Mouse (Mus musculus) stomach, embryonic 14.5 days (tissue): ENCODE results near the gene Mettl24. TPM values are rescaled to one million over a fixed set of nuclear protein-coding genes. Genes with fewer than 3 reads are reported as not detected.

Experiments
- ATAC-seq: fragments of 200-750 bp; cut with Nextera tagmentation; 2 replicates; pipeline ENCODE4 v1.8.0; 2017; ENCODE audit warnings: low read depth, moderate TSS enrichment; ENCODE audit not compliant: insufficient number of reproducible peaks, insufficient read depth, low FRiP score
- H3K27ac ChIP-seq: fragments of 300-500 bp; sonication (generic); 2 replicates; pipeline ENCODE4 v1.5.1; 2014; ENCODE audit warnings: mild to moderate bottlenecking, low read length, moderate library complexity, mixed read lengths
- H3K27me3 ChIP-seq: fragments of 300-500 bp; sonication (generic); 2 replicates; pipeline ENCODE4 v1.6.1; 2014; ENCODE audit warnings: low read length, control low read depth, mixed read lengths; ENCODE audit not compliant: control insufficient read depth, insufficient read depth
- H3K36me3 ChIP-seq: fragments of 300-500 bp; sonication (generic); 2 replicates; pipeline ENCODE4 v1.6.1; 2014; ENCODE audit warnings: mild to moderate bottlenecking, control low read depth, low read length, moderate library complexity, mixed read lengths; ENCODE audit not compliant: control insufficient read depth, insufficient read depth
- H3K4me1 ChIP-seq: fragments of 300-500 bp; sonication (generic); 2 replicates; pipeline ENCODE4 v1.6.1; 2014; ENCODE audit warnings: low read length, control low read depth, mixed read lengths; ENCODE audit not compliant: control insufficient read depth, insufficient read depth
- H3K4me2 ChIP-seq: fragments of 300-500 bp; sonication (generic); replicated peaks from 2 replicates; pipeline ENCODE4 v1.6.1; 2014; ENCODE audit warnings: low read depth, low read length, control low read depth
- H3K4me3 ChIP-seq: fragments of 300-500 bp; sonication (generic); 2 replicates; pipeline ENCODE4 v1.5.1; 2014; ENCODE audit warnings: low read depth, low read length, control low read depth
- H3K9ac ChIP-seq: fragments of 300-500 bp; sonication (generic); replicated peaks from 2 replicates; pipeline ENCODE4 v1.6.1; 2014; ENCODE audit warnings: low read depth, mild to moderate bottlenecking, control low read depth, low read length, moderate library complexity, mixed read lengths
- H3K9me3 ChIP-seq: fragments of 300-500 bp; sonication (generic); 2 replicates; pipeline ENCODE4 v1.6.1; 2016; ENCODE audit warnings: low read depth, low read length, control low read depth; ENCODE audit not compliant: control insufficient read depth
- WGBS: fragments of 180-500 bp; shearing (Covaris S2); extraction: QIAGEN DNeasy Blood & Tissue Kit; methylation state at CpG from one replicate; pipeline ENCODE4 v1.1.7; 2014; 5-methylcytosine and 5-hydroxymethylcytosine counted together
- polyA plus RNA-seq: library from polyadenylated mRNA; unstranded; fragments of >200 nt; fragmentation: Nextera tagmentation; extraction: Ambion mirVana; gene quantifications from 2 replicates; pipeline ENCODE4 v1.2.1, GENCODE M21; 2014

The Mettl24 gene
- polyA plus RNA-seq, 1 experiment from 2014 or later, result 4.0 TPM

GRCm38 (mm10) chr10:40718362-40718761 is 35.3 kb downstream of the Mettl24 start:
- WGBS, result 93% methylated on average over 13 of the region's 13 CpGs

DNA sequence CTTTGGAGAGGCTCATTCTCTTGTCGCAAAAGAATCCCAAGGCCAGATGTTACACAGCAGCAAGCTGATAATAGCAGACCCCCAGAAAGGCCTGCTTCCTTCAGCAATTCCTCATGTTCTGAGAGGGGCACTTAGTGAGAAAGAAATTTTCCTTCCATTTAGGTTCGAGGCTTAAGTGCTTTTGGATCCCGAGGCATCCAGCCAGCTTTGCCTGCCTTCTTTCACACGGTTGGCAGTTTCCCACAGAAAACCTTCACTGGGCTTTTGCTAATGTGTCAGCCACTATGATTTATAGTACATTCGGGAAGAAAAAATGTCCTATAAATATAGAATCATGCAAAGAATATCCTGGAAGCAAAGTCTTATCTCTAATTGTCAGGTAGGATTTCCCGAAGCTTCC is 36.0 kb downstream of the Mettl24 start:
- H3K9ac ChIP-seq, result no peak overlapping the region
- no peaks in the 10 kb centered on the region for H3K36me3 ChIP-seq
- H3K4me1 ChIP-seq, result peaks cover 4% of the 10 kb centered on the region; the same call in 1 of the 2 replicates
- peak; percentile 37; the same call in 1 of the 2 replicates for ATAC-seq
- no peak overlapping the region; the same call in 1 of the 2 replicates for H3K27ac ChIP-seq
- no peak overlapping the region for H3K4me3 ChIP-seq
- WGBS, result 28% methylated on average over 6 of the region's 6 CpGs
- H3K4me2 ChIP-seq, result no peak overlapping the region
- H3K9me3 ChIP-seq, result no peaks in the 10 kb centered on the region
- H3K27me3 ChIP-seq, result no peaks in the 10 kb centered on the region

More at GRCm38 (mm10) chr10:40718362-40718761, 35.3 kb downstream of the Mettl24 start:
- no peaks in the 10 kb centered on the region for H3K36me3 ChIP-seq
- no peak overlapping the region for H3K9ac ChIP-seq
- H3K4me3 ChIP-seq, result no peak overlapping the region
- ATAC-seq, result no peak
- H3K4me2 ChIP-seq, result no peak overlapping the region
- H3K4me1 ChIP-seq, result peaks cover 4% of the 10 kb centered on the region; the same call in 1 of the 2 replicates
- no peaks in the 10 kb centered on the region for H3K27me3 ChIP-seq
- no peak overlapping the region for H3K27ac ChIP-seq
- H3K9me3 ChIP-seq, result no peaks in the 10 kb centered on the region

- H3K4me1 ChIP-seq, result peaks cover 7% of the 10 kb centered on the region; the same call in 1 of the 2 replicates
- 46% methylated on average over 5 of the region's 5 CpGs for WGBS
- no peak for ATAC-seq
- no peaks in the 10 kb centered on the region for H3K27me3 ChIP-seq
- no peaks in the 10 kb centered on the region for H3K9me3 ChIP-seq
- H3K36me3 ChIP-seq, result no peaks in the 10 kb centered on the region
- H3K27ac ChIP-seq, result no peak overlapping the region
- no peak overlapping the region for H3K9ac ChIP-seq
- H3K4me3 ChIP-seq, result no peak overlapping the region
- H3K4me2 ChIP-seq, result no peak overlapping the region
Measured at GRCm38 (mm10) chr10:40720883-40721282, 37.8 kb downstream of the Mettl24 start.

DNA sequence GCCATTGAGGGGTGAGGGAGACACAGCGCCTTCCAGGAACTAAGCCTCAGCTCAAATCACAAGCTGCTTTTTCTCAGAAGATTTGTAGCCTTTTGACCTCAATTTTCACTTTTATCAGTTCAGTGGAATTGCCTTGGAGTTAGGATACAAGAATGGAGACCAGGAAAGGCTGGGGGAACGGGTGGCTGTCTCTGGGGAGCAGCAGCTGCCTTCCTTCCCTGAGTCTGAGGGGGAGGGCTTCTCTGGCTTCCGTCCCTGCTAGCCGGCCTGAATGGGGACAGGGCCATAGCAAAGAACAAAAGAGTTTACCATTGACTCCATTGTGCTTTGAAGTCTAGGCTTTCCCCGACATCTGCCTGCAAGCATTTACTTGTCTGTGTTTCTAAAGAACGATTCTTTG is 41.3 kb downstream of the Mettl24 start:
- Histone ChIP-seq H3K27ac (no peak overlapping the region; the same call in 1 of the 2 replicates), H3K9ac (no peak overlapping the region), H3K9me3 (no peaks in the 10 kb centered on the region), H3K27me3 (no peaks in the 10 kb centered on the region), H3K4me2 (no peak overlapping the region), H3K4me1 (peaks cover 11% of the 10 kb centered on the region; the same call in 1 of the 2 replicates), H3K4me3 (no peak overlapping the region), H3K36me3 (no peaks in the 10 kb centered on the region)
- WGBS, result 39% methylated on average over 6 of the region's 6 CpGs
- ATAC-seq, result no peak

DNA sequence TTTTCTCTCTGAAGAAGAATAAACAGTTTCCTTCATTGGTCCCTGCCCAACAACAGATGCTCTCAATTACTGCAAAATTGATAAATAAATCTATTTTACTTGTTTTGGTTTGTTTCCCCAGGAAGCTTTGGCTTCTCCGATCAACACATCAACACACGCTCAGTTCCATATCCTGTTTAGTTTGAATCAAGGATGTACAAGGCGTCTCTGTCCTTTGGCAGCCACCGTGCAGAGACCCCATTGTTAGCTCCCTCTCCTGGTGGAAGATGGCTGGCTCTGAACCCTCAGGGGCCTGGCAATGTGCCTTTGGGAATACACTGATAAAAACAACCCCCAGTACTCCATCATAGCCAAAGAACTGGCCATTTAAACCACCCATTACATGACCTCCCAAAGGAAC is 42.0 kb downstream of the Mettl24 start:
- no peaks in the 10 kb centered on the region for H3K36me3 ChIP-seq
- WGBS, result 58% methylated on average over 4 of the region's 4 CpGs
- no peak overlapping the region for H3K9ac ChIP-seq
- no peak for ATAC-seq
- H3K27me3 ChIP-seq, result no peaks in the 10 kb centered on the region
- no peak overlapping the region for H3K27ac ChIP-seq
- H3K9me3 ChIP-seq, result no peaks in the 10 kb centered on the region
- no peak overlapping the region for H3K4me3 ChIP-seq
- peaks cover 7% of the 10 kb centered on the region; the same call in 1 of the 2 replicates for H3K4me1 ChIP-seq
- H3K4me2 ChIP-seq, result no peak overlapping the region

DNA sequence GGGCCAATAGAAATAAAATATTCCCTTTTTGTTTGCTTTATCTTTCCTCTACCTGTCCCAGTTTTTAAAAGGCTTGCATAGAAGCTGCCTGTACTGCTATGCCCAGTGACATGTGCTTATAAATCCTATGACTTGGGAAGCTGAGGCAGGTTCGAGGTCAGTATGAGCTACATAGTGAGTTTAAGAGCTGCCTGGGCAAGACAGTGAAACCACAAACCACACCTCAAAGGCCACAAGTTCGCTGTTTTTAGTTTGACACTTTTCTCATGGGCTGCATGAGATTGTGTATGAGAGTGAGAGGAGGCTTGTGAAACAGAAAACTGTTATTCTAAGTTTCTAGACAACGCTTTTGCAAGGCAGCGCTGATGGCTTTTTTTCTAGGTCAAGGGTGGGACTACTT is 42.4 kb downstream of the Mettl24 start:
- Histone ChIP-seq H3K4me2 (no peak overlapping the region), H3K4me1 (peaks cover 7% of the 10 kb centered on the region; the same call in 1 of the 2 replicates), H3K36me3 (no peaks in the 10 kb centered on the region), H3K27me3 (no peaks in the 10 kb centered on the region), H3K4me3 (no peak overlapping the region), H3K9ac (no peak overlapping the region), H3K9me3 (no peaks in the 10 kb centered on the region), H3K27ac (no peak overlapping the region)
- ATAC-seq, result no peak
- 75% methylated on average over 4 of the region's 4 CpGs for WGBS

- Histone ChIP-seq H3K9ac (no peak overlapping the region), H3K9me3 (no peaks in the 10 kb centered on the region), H3K4me3 (no peak overlapping the region), H3K27ac (no peak overlapping the region), H3K4me1 (peaks cover 7% of the 10 kb centered on the region; the same call in 1 of the 2 replicates), H3K4me2 (no peak overlapping the region), H3K27me3 (no peaks in the 10 kb centered on the region), H3K36me3 (no peaks in the 10 kb centered on the region)
- ATAC-seq, result no peak
- 42% methylated on average over 11 of the region's 11 CpGs for WGBS
Measured at GRCm38 (mm10) chr10:40726288-40726902, 43.3 kb downstream of the Mettl24 start.

GRCm38 (mm10) chr10:40726989-40727388 is 43.9 kb downstream of the Mettl24 start:
- Histone ChIP-seq H3K36me3 (no peaks in the 10 kb centered on the region), H3K9me3 (no peaks in the 10 kb centered on the region), H3K4me2 (no peak overlapping the region), H3K4me1 (peaks cover 7% of the 10 kb centered on the region; the same call in 1 of the 2 replicates), H3K27me3 (no peaks in the 10 kb centered on the region), H3K4me3 (no peak overlapping the region), H3K9ac (no peak overlapping the region), H3K27ac (no peak overlapping the region)
- WGBS, result 37% methylated on average over 5 of the region's 5 CpGs
- no peak for ATAC-seq

- H3K9me3 ChIP-seq, result no peaks in the 10 kb centered on the region
- WGBS, result 82% methylated on average over 5 of the region's 5 CpGs
- H3K4me3 ChIP-seq, result no peak overlapping the region
Measured at GRCm38 (mm10) chr10:40730200-40730599, 47.1 kb downstream of the Mettl24 start.

More at GRCm38 (mm10) chr10:40730200-40730599, 47.1 kb downstream of the Mettl24 start:
- ATAC-seq, result no peak
- Histone ChIP-seq H3K4me1 (0 out of 2 replicates have a peak, but pooled peaks cover 4% of the 10 kb centered on the region), H3K4me2 (no peak overlapping the region), H3K9ac (no peak overlapping the region), H3K36me3 (no peaks in the 10 kb centered on the region), H3K27ac (no peak overlapping the region), H3K27me3 (no peaks in the 10 kb centered on the region)
